Mouse (Mus musculus): ENCODE measurements at regions not wholly inside any gene's neighbourhood (a gene's known extent, or its start where the extent isn't known, plus 50 kb on each side); places are given as distances from the start of the nearest gene placed in this dataset.

- no peak for DNase-seq (ENCODE audit: low spot score)
These were observed 108.1 kb upstream of the Pde3a start for GRCm38 (mm10) chr6:141141016-141141415.

- no peak for DNase-seq (ENCODE audit: low spot score)
These were observed 100.5 kb upstream of the Pde3a start for GRCm38 (mm10) chr6:141148417-141149169.

- no peak for DNase-seq (ENCODE audit: low spot score)
These were observed 99.7 kb upstream of the Pde3a start for GRCm38 (mm10) chr6:141149170-141149917.

- DNase-seq (ENCODE audit: low spot score): no peak
These were observed 89.7 kb upstream of the Pde3a start for GRCm38 (mm10) chr6:141159326-141159725.

GRCm38 (mm10) chr6:141161626-141162233 is 87.3 kb upstream of the Pde3a start:
- no peak for DNase-seq (ENCODE audit: low spot score)

GRCm38 (mm10) chr6:141167270-141167669 is 81.8 kb upstream of the Pde3a start:
- DNase-seq (ENCODE audit: low spot score): no peak

- no peak for DNase-seq (ENCODE audit: low spot score)
These were observed 80.7 kb upstream of the Pde3a start for GRCm38 (mm10) chr6:141168356-141168755.

GRCm38 (mm10) chr6:141183782-141184181 is 65.3 kb upstream of the Pde3a start:
- no peak for DNase-seq (ENCODE audit: low spot score)

- no peak for DNase-seq (ENCODE audit: low spot score)
These were observed 61.0 kb upstream of the Pde3a start for GRCm38 (mm10) chr6:141188036-141188435.

- no peak for DNase-seq (ENCODE audit: low spot score)
These were observed 60.0 kb upstream of the Pde3a start for GRCm38 (mm10) chr6:141189093-141189492.

- DNase-seq (ENCODE audit: low spot score): no peak
These were observed 59.4 kb upstream of the Pde3a start for GRCm38 (mm10) chr6:141189701-141190100.

- DNase-seq (ENCODE audit: low spot score): no peak
These were observed 58.7 kb upstream of the Pde3a start for GRCm38 (mm10) chr6:141190383-141190782.

- no peak for DNase-seq (ENCODE audit: low spot score)
These were observed 51.6 kb upstream of the Pde3a start for GRCm38 (mm10) chr6:141197501-141197900.
